Mouse (Mus musculus) cerebellum, postnatal 14 days (tissue): ENCODE results near the gene Mri1.

Source experiments
- DNase-seq, 2 experiments: peaks; one replicate each; pipeline ENCODE4 v3.0.0; 2021; ENCODE audit warnings: mixed read lengths in 2 of 2

Mri1 gene

DNA sequence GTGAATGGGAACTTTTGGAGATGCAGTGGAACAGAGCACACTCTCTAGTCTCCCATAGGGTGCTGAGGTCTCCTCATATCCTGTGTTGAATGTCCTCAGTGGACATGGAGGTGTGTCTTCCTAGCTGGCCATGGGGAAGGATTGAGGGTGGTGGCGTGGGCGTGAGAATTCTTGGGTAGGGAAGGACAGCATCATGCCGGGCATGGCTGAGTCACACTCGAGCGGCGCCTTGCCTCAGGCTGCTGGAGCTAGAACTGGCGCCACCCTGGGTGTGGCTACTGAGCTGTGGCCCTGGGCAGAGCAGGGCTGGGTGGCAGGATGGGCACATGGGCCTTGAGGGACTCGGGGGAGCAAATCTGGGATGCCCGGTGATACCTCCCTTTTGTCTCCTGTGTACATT is 54.7 kb downstream of the Mri1 start:
- DNase-seq, result no peak

DNA sequence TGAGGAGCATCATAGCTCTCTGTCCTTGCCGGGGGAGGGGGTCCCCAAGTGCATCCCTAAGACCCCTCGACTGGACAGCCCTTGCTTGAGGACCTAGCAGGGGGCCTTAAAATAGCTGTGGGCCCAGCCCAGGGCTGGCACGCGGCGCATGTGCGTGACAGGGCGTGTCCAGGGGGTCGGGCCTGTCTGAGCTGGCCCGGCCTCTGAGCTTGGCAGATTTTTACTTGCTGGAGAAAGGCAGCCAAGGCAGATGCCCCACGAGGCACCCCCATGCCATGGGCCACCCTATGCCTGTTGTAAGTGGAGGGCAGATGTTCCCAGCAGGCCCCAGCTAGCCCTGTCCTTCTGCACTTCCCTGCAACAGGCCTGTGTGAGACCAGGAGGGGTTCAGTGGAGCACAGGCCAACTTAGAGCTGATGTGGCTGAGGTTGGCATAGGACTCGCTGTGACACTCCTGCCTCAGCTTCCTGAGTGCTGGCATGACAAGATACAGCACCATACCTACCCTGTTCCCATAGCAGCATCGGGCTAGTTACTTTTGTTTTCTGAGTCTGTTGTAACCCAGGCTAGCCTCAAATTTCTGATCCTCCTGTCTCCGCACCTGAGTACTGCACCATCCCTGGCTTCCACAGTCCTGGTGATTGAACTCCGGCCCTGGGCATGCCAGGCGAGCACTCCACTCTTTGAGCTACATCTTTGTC is 55.4 kb downstream of the Mri1 start:
- no peak for DNase-seq

DNA sequence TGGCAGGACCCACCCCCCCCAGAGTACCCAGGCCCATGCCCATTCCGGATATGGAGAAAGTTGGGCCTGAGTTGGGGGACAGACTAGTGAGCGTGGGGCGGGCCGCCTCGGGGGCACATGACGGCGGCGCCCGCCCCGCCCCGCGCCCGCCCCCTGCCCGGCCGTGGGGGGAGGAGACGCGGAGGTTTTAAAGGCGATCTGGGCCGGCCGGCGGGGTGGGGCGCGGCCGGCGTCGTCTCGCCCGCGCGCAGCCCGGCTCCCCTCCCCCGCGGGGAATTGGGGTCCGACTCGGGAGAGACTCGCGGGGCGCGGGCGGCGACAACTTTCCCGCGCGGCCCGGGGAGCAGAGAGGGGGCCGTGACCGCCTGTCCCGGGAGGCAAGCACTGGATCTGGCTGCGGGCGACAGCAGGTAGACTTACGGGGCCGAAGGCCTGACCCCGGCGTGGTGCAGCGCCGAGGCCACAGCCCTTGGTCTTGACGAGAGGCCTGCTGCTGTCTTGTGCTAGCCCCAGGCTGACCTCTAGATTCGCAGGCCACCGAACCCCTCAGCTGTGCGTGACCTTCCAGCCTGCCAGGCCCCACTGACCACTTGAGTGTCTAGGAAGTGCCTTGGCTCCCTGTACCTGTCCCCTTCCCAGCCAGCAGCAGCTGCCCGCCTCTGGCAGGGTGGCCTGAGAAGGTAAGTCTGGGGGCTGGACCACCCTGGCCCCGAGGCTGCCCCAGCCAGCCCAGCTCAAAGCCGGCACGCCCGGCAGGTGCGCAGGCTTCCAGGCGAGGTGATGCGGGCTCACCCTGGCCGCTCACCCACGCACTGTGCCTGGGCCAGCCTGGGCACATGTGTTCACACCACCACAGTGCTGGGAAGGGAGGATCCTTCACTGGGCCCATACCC is 56.2 kb downstream of the Mri1 start:
- no peak for DNase-seq

DNA sequence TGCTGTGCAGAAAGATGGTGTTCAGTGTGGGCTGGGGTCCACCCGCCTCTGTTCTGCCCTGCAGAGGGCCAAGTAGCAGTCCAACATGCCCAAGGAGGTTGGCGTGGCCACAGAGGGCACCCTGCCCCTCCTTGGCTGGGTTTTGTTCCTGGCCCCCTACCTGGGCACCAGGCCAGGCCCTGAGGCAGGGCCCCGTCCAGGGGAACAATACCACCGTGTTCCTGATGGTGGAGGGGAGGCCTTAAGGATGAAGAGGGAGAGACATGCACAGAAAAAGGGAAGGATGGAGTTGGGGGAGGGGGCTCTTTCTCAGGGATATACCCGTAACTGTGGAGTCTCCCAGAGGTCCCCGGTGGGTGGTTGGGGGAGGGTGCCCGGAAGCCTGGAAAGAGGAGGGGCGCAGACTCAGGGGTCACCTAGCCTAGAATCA is 57.0 kb downstream of the Mri1 start:
- DNase-seq, result no peak
